Mouse (Mus musculus) effector memory CD4-positive, alpha-beta T cell, adult 7 months (primary cell): ENCODE measurements around the gene Sfxn1. TPM values are rescaled to one million over a fixed set of nuclear protein-coding genes. Genes with fewer than 3 reads are reported as not detected.

Experiments used
- polyA plus RNA-seq: library from polyadenylated mRNA; unstranded; fragments of 100-300 nt; shearing (Covaris generic); gene quantifications from one replicate; pipeline ENCODE4 v1.2.1, GENCODE M21; 2017

The Sfxn1 gene
- 38.9 TPM for polyA plus RNA-seq

GRCm38 (mm10) chr13:54071606-54072331 is at the start of gene Sfxn1:
Gene Sfxn1 (plus strand): TSS chr13:54071869.

GRCm38 (mm10) chr13:54055448-54055861 is 16.2 kb upstream of the Sfxn1 start, which contains the start of gene Drd1:
Gene Drd1 (minus strand): TSS chr13:54055705.

Other genes with a start within 250 kb of the Sfxn1 start
- gene Drd1, start 16.2 kb upstream of the Sfxn1 start, polyA plus RNA-seq, result not detected
- 16.1 TPM for gene Hrh2, start 120.3 kb downstream of the Sfxn1 start, polyA plus RNA-seq